Mouse (Mus musculus): Measurements from ENCODE around the gene Btrc.

- TF ChIP-seq MAZ (IDR thresholded peaks at IDR 0.05; ENCODE audit: low read depth, low read length) (no peak), GABPA (IDR thresholded peaks at IDR 0.05; ENCODE audit: low read depth, low read length) (no peak)
Measured at GRCm38 (mm10) chr19:45531554-45531953, 168.0 kb downstream of the Btrc start.
